Mouse (Mus musculus) heart, adult 2 months (tissue): ENCODE measurements around the gene Sema3d.

Experiments
- CTCF ChIP-seq: fragments of 200-600 bp; IDR thresholded peaks from 2 replicates; pipeline ENCODE4 v1.8.1; 2022; ENCODE audit warnings: antibody characterized with exemption, mild to moderate bottlenecking, moderate library complexity
- EP300 ChIP-seq: fragments of 200-500 bp; IDR thresholded peaks from 2 replicates; pipeline ENCODE4 v1.6.1; 2011; ENCODE audit warnings: low read depth, low read length, control low read depth; ENCODE audit not compliant: insufficient read depth

GRCm38 (mm10) chr5:12467568-12468336 is 84.6 kb downstream of the Sema3d start:
- TF ChIP-seq CTCF: no peak
- no peak for TF ChIP-seq EP300
